Mouse (Mus musculus): ENCODE data around the gene R3hdm2. TPM values are rescaled to one million over a fixed set of nuclear protein-coding genes. Genes with fewer than 3 reads are reported as not detected.

R3hdm2 gene
- polyA plus RNA-seq, 1 experiment from 2014 or later, result 19.0 TPM

- H3K9me3 ChIP-seq (replicated peaks), result no peaks in the 10 kb centered on the region
- H3K4me2 ChIP-seq, result no peak overlapping the region
- H3K36me3 ChIP-seq, result no peaks in the 10 kb centered on the region
- ATAC-seq, result peak; percentile 30; the same call in 1 of the 2 replicates
- WGBS (ENCODE audit: insufficient replicate concordance), result 67% methylated on average over 10 of the region's 10 CpGs
- peaks cover 8% of the 10 kb centered on the region for H3K4me1 ChIP-seq
- H3K27me3 ChIP-seq (replicated peaks), result peaks cover 24% of the 10 kb centered on the region
- H3K27ac ChIP-seq, result peak overlapping the region; percentile 36; the same call in 1 of the 2 replicates
- H3K4me3 ChIP-seq, result no peak overlapping the region
- H3K9ac ChIP-seq, result no peak overlapping the region
These were observed 24.8 kb upstream of the R3hdm2 start for GRCm38 (mm10) chr10:127355336-127355735.

DNA sequence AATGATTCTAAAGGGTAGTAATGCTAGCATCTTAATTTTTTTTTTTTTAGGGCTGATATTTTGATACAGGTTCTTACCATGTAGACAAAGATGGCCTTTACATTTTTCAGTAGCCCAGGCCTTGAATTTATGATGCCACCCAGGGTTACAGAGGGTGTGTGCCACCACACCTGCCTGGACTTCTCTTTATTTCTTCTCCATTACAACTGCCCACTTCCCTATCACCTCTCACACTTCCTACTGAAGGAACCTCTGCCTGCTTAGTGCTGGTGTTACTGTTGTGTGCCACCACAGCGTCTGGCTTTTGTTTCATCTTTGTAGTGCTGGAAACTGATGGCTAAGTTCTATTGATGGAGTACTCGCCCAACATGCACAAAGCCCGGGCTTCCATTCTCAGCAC lies 19.4 kb upstream of the R3hdm2 start:
- 55% methylated on average over 3 of the region's 3 CpGs for WGBS (ENCODE audit: insufficient replicate concordance)
- Histone ChIP-seq H3K9ac (no peak overlapping the region), H3K27ac (no peak overlapping the region), H3K4me3 (no peak overlapping the region), H3K4me2 (no peak overlapping the region), H3K9me3 (replicated peaks) (no peaks in the 10 kb centered on the region), H3K27me3 (replicated peaks) (peaks cover 1% of the 10 kb centered on the region; the same call in 1 of the 2 replicates), H3K36me3 (no peaks in the 10 kb centered on the region), H3K4me1 (no peaks in the 10 kb centered on the region)
- no peak for ATAC-seq

DNA sequence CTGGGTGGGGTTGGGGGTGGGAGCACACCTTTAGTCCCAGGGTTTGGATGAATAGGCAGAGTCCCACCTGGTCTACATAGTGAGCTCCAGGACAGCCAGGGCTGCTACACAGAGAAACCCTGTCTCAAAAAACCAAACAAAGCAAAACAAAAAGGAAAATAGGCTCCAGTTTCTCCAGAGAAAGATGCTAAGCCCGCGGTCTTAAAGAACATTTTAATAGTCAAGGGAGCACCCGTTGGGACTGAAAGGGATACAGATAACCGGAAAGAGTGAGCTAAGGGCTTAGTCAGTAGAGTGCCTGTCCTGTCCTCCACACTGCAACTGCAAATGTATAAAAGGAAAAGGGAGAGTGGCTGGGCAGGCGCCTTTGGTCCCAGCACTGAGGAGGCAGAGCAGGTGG lies 13.0 kb upstream of the R3hdm2 start:
- ATAC-seq, result no peak
- 64% methylated on average over 5 of the region's 5 CpGs for WGBS (ENCODE audit: insufficient replicate concordance)
- 0 out of 2 replicates have a peak, but pooled peaks cover 9% of the 10 kb centered on the region for H3K27me3 ChIP-seq (replicated peaks)
- H3K4me3 ChIP-seq, result no peak overlapping the region
- H3K27ac ChIP-seq, result 0 out of 2 replicates have a peak overlapping the region, but pooled peaks have one; percentile 40
- no peaks in the 10 kb centered on the region for H3K36me3 ChIP-seq
- H3K4me2 ChIP-seq, result no peak overlapping the region
- H3K9me3 ChIP-seq (replicated peaks), result no peaks in the 10 kb centered on the region
- H3K4me1 ChIP-seq, result 0 out of 2 replicates have a peak, but pooled peaks cover 3% of the 10 kb centered on the region
- H3K9ac ChIP-seq, result no peak overlapping the region

DNA sequence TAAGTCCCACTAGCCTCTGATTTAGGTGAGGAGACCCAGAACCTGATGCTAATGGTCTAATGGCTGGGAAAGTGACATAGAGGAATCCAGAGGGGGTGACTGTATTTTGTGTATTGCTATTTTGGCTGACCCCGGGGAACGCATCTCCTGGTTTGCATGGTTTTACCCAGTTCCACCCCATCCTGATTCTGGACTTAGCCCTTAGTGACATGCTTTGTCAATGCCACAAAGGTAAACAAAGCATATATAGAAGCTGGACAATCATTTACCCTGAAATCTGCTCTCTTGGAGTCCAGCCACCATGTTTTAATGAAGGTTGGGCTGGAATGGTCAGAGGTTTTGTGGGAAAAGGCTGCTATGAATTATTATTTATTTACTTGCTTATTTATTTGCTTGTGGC lies 11.9 kb upstream of the R3hdm2 start:
- WGBS (ENCODE audit: insufficient replicate concordance), result 80% methylated on average over 2 of the region's 2 CpGs
- ATAC-seq, result peak; percentile 44; the same call in 1 of the 2 replicates
- Histone ChIP-seq H3K9ac (no peak overlapping the region), H3K36me3 (no peaks in the 10 kb centered on the region), H3K4me1 (0 out of 2 replicates have a peak, but pooled peaks cover 3% of the 10 kb centered on the region), H3K27ac (peak overlapping the region; percentile 77), H3K27me3 (replicated peaks) (0 out of 2 replicates have a peak, but pooled peaks cover 9% of the 10 kb centered on the region), H3K4me2 (no peak overlapping the region), H3K9me3 (replicated peaks) (no peaks in the 10 kb centered on the region), H3K4me3 (no peak overlapping the region)

GRCm38 (mm10) chr10:127369834-127370820 lies 10.0 kb upstream of the R3hdm2 start, which contains the start of gene Inhbc:
TSS of gene Inhbc (minus strand) at chr10:127370431.
- Histone ChIP-seq H3K4me1 (0 out of 2 replicates have a peak, but pooled peaks cover 3% of the 10 kb centered on the region), H3K27ac (peak within 1 kb of the TSS; percentile 38; the same call in 1 of the 2 replicates), H3K36me3 (no peaks in the 10 kb centered on the region), H3K4me2 (no peak within 1 kb of the TSS; the same call in 1 of the 2 replicates), H3K9me3 (replicated peaks) (no peaks in the 10 kb centered on the region), H3K9ac (0 out of 2 replicates have a peak within 1 kb of the TSS, but pooled peaks have one; percentile 3), H3K4me3 (no peak within 1 kb of the TSS), H3K27me3 (replicated peaks) (0 out of 2 replicates have a peak, but pooled peaks cover 9% of the 10 kb centered on the region)
- 62% methylated on average over 22 of the region's 22 CpGs for WGBS (ENCODE audit: insufficient replicate concordance)
- ATAC-seq, result no peak

DNA sequence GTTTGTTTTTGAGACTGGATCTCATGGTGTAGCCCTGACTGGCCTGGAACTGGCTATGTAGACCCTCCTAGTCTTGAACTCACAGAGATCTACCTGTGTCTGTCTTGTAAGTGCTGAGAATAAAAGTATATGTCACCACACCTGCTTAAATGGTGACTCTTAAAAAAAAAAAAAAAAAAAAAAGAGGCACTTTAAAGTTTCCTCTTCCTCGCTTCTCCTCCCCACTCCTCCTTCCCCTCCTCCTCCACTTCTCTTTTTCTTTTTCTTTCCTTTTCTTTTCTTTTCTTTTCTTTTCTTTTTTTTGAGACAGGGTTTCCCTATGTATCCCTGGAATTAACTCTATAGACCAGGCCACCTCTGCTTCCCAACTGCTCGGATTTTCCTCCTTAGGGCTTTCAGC lies 9.1 kb upstream of the R3hdm2 start:
- Histone ChIP-seq H3K9me3 (replicated peaks) (no peaks in the 10 kb centered on the region), H3K4me2 (no peak overlapping the region), H3K9ac (no peak overlapping the region), H3K27ac (no peak overlapping the region), H3K36me3 (no peaks in the 10 kb centered on the region), H3K27me3 (replicated peaks) (0 out of 2 replicates have a peak, but pooled peaks cover 9% of the 10 kb centered on the region), H3K4me1 (0 out of 2 replicates have a peak, but pooled peaks cover 3% of the 10 kb centered on the region), H3K4me3 (no peak overlapping the region)
- ATAC-seq, result no peak
- WGBS (ENCODE audit: insufficient replicate concordance), result 50% methylated on average over 2 of the region's 2 CpGs

GRCm38 (mm10) chr10:127377700-127378099 lies 2.4 kb upstream of the R3hdm2 start:
- ATAC-seq, result no peak
- 32% methylated on average over 3 of the region's 3 CpGs for WGBS (ENCODE audit: insufficient replicate concordance)
- H3K4me2 ChIP-seq, result 0 out of 2 replicates have a peak overlapping the region, but pooled peaks have one; percentile 10

DNA sequence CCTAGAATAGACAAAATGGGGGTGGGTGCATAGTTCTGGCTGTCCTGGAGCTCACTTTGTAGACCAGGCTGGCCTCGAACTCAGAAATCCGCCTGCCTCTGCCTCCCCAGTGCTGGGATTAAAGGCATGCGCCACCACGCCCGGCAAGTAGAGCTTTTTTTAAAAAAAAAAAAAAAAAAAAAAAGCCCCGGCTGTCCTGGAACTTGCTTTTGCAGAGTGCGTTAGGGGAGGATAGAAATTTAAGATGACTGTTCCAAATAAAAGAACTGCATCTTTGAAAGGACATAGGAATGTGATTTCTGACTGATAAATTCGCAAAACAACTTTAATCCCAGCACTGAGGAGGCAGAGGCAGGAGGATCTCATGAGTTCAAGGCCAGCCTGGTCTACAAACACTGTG lies 473 bp upstream of the R3hdm2 start:
- H3K4me3 ChIP-seq, result peak overlapping the region; percentile 74
- H3K27ac ChIP-seq, result peak overlapping the region; percentile 87
- 75% methylated on average over 8 of the region's 8 CpGs for WGBS (ENCODE audit: insufficient replicate concordance)
- no peaks in the 10 kb centered on the region for H3K9me3 ChIP-seq (replicated peaks)
- H3K4me1 ChIP-seq, result peaks cover 28% of the 10 kb centered on the region
- ATAC-seq, result no peak
- peak overlapping the region; percentile 89 for H3K4me2 ChIP-seq
- H3K36me3 ChIP-seq, result no peaks in the 10 kb centered on the region
- H3K9ac ChIP-seq, result peak overlapping the region; percentile 88
- H3K27me3 ChIP-seq (replicated peaks), result no peaks in the 10 kb centered on the region

More at GRCm38 (mm10) chr10:127377700-127378099, 2.4 kb upstream of the R3hdm2 start:
- no peak overlapping the region for H3K4me3 ChIP-seq
- H3K36me3 ChIP-seq, result no peaks in the 10 kb centered on the region
- peak overlapping the region; percentile 68 for H3K27ac ChIP-seq
- no peaks in the 10 kb centered on the region for H3K9me3 ChIP-seq (replicated peaks)
- peaks cover 19% of the 10 kb centered on the region for H3K4me1 ChIP-seq
- H3K27me3 ChIP-seq (replicated peaks), result no peaks in the 10 kb centered on the region
- no peak overlapping the region for H3K9ac ChIP-seq

DNA sequence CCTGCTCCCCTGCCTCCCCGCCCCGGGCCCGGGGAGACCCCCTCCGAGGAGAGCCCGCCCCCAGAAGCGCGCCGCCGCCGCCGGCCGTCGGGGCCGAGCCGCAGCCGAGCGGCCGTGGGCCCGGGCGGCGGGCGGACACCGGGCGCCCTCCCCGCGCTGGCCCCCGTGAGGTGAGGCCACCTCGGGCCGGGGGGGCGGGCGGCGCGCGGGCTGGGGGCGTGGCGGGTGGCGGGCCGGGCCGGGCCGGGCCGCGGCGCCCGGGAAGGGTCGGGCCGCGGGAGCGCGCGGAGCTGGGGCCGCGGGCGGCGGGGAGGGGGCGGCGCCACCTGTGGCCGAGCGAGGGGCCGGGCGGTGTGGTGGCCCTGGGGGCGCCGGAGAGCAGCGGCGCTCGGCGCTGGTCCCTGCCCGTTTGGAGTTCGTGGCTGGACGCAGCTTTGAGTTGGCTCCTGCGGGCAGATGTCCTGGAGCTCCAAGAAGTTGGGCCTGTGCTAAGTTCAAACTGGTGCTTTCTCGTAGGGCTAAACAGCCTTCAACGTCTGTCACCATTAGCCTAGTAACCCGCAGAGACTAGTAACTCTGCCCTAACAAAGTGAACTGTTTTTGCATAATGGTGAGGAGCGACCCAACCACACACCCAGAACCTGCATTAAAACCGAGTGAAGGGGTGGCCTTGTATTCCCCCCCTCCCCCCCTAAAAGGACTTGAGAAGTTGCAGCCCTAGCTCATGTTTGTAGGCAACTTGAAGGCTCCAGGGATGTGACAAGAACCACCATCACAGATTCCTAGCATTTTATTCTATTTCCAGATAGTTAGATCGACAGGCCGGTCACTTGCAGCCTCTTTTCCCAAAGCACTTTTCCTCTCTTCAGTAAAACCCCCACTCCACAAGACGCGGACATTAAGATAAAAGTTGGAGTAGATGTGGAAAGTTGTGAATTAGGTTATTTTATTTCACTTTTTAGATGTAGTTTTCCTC lies 928 bp downstream of the R3hdm2 start:
- 3% methylated on average over 56 of the region's 79 CpGs for WGBS (ENCODE audit: insufficient replicate concordance)
- peak overlapping the region; percentile 89 for H3K4me2 ChIP-seq
- no peaks in the 10 kb centered on the region for H3K9me3 ChIP-seq (replicated peaks)
- H3K9ac ChIP-seq, result peak overlapping the region; percentile 88
- H3K27ac ChIP-seq, result peak overlapping the region; percentile 87
- H3K36me3 ChIP-seq, result no peaks in the 10 kb centered on the region
- peaks cover 33% of the 10 kb centered on the region for H3K4me1 ChIP-seq
- ATAC-seq, result peak; percentile 82
- no peaks in the 10 kb centered on the region for H3K27me3 ChIP-seq (replicated peaks)
- peak overlapping the region; percentile 74 for H3K4me3 ChIP-seq

GRCm38 (mm10) chr10:127381743-127382134 lies 1.6 kb downstream of the R3hdm2 start:
- H3K36me3 ChIP-seq, result no peaks in the 10 kb centered on the region
- H3K4me3 ChIP-seq, result peak overlapping the region; percentile 74
- WGBS (ENCODE audit: insufficient replicate concordance), result 52% methylated on average over 2 of the region's 2 CpGs
- H3K4me1 ChIP-seq, result peaks cover 36% of the 10 kb centered on the region
- no peaks in the 10 kb centered on the region for H3K9me3 ChIP-seq (replicated peaks)
- peak overlapping the region; percentile 88 for H3K9ac ChIP-seq
- no peak for ATAC-seq
- H3K27me3 ChIP-seq (replicated peaks), result no peaks in the 10 kb centered on the region
- H3K4me2 ChIP-seq, result peak overlapping the region; percentile 72
- H3K27ac ChIP-seq, result no peak overlapping the region; the same call in 1 of the 2 replicates

- no peak overlapping the region for H3K4me3 ChIP-seq
- WGBS (ENCODE audit: insufficient replicate concordance), result 79% methylated on average over 6 of the region's 6 CpGs
These were observed 11.6 kb downstream of the R3hdm2 start for GRCm38 (mm10) chr10:127391774-127392173.

More at GRCm38 (mm10) chr10:127391774-127392173, 11.6 kb downstream of the R3hdm2 start:
- H3K4me2 ChIP-seq, result no peak overlapping the region
- H3K9me3 ChIP-seq (replicated peaks), result no peaks in the 10 kb centered on the region
- H3K4me1 ChIP-seq, result 0 out of 2 replicates have a peak, but pooled peaks cover 8% of the 10 kb centered on the region
- H3K9ac ChIP-seq, result no peak overlapping the region
- ATAC-seq, result no peak
- H3K27ac ChIP-seq, result no peak overlapping the region
- no peaks in the 10 kb centered on the region for H3K27me3 ChIP-seq (replicated peaks)
- peaks cover 42% of the 10 kb centered on the region for H3K36me3 ChIP-seq

Measured in liver, embryonic 12.5 days (tissue).